Mouse (Mus musculus) embryonic fibroblast, embryonic 13.5 days (primary cell): ENCODE data around the gene Nav3. TPM values are rescaled to one million over a fixed set of nuclear protein-coding genes. Genes with fewer than 3 reads are reported as not detected.

ENCODE experiments used
- H3K27ac ChIP-seq: 2 replicates; pipeline ENCODE4 v1.5.1; 2012; ENCODE audit warnings: low read length, control low read depth, inconsistent platforms; ENCODE audit not compliant: insufficient read depth
- H3K4me1 ChIP-seq: 2 replicates; pipeline ENCODE4 v1.6.1; 2011; ENCODE audit warnings: low read length; ENCODE audit not compliant: control insufficient read depth, insufficient read depth
- H3K4me3 ChIP-seq: 2 replicates; pipeline ENCODE4 v1.5.1; 2011; ENCODE audit warnings: mild to moderate bottlenecking, control low read depth, low read length; ENCODE audit not compliant: insufficient read depth
- CTCF ChIP-seq: IDR thresholded peaks from 2 replicates; pipeline ENCODE4 v1.5.1; 2011; ENCODE audit warnings: mild to moderate bottlenecking, control low read depth, low read length, moderate library complexity, borderline replicate concordance; ENCODE audit not compliant: insufficient read depth
- POLR2A ChIP-seq: IDR thresholded peaks from 2 replicates; pipeline ENCODE4 v1.6.1; 2011; ENCODE audit warnings: low read depth, mild to moderate bottlenecking, control low read depth, low read length, moderate library complexity
- polyA plus RNA-seq: library from polyadenylated mRNA; stranded (reverse); fragments of >200 nt; gene quantifications from 2 replicates; pipeline ENCODE4 v1.2.4, GENCODE M21; 2011; ENCODE audit warnings: low read depth; ENCODE audit not compliant: missing spikeins, insufficient read length

Gene Nav3
- polyA plus RNA-seq, 1 experiment, result 5.2 TPM

GRCm38 (mm10) chr10:110313959-110314358, 142.0 kb downstream of the Nav3 start:
- H3K4me3 ChIP-seq, result no peak overlapping the region
- H3K4me1 ChIP-seq, result no peaks in the 10 kb centered on the region
- H3K27ac ChIP-seq, result no peak overlapping the region
- no peak for TF ChIP-seq CTCF
- no peak for TF ChIP-seq POLR2A

GRCm38 (mm10) chr10:110309511-110309910, 146.5 kb downstream of the Nav3 start:
- no peak overlapping the region for H3K4me3 ChIP-seq
- no peak for TF ChIP-seq CTCF
- no peak for TF ChIP-seq POLR2A

GRCm38 (mm10) chr10:110305609-110306008, 150.4 kb downstream of the Nav3 start:
- Histone ChIP-seq H3K4me3 (no peak overlapping the region), H3K27ac (no peak overlapping the region), H3K4me1 (no peaks in the 10 kb centered on the region)
- TF ChIP-seq POLR2A, result no peak
- no peak for TF ChIP-seq CTCF

More at GRCm38 (mm10) chr10:110309511-110309910, 146.5 kb downstream of the Nav3 start:
- no peaks in the 10 kb centered on the region for H3K4me1 ChIP-seq
- no peak overlapping the region for H3K27ac ChIP-seq

GRCm38 (mm10) chr10:110290016-110290623, 165.9 kb downstream of the Nav3 start:
- Histone ChIP-seq H3K4me3 (no peak overlapping the region), H3K27ac (no peak overlapping the region), H3K4me1 (no peaks in the 10 kb centered on the region)
- TF ChIP-seq CTCF, result no peak
- TF ChIP-seq POLR2A, result no peak

- Histone ChIP-seq H3K4me1 (no peaks in the 10 kb centered on the region), H3K4me3 (no peak overlapping the region), H3K27ac (no peak overlapping the region)
- no peak for TF ChIP-seq CTCF
- TF ChIP-seq POLR2A, result no peak
These were observed 172.1 kb downstream of the Nav3 start for GRCm38 (mm10) chr10:110283879-110284278.

GRCm38 (mm10) chr10:110272818-110273217, 183.2 kb downstream of the Nav3 start:
- Histone ChIP-seq H3K27ac (no peak overlapping the region), H3K4me3 (no peak overlapping the region), H3K4me1 (no peaks in the 10 kb centered on the region)
- TF ChIP-seq CTCF (no peak), POLR2A (no peak)

GRCm38 (mm10) chr10:110270561-110270960, 185.4 kb downstream of the Nav3 start:
- H3K4me1 ChIP-seq, result no peaks in the 10 kb centered on the region
- TF ChIP-seq POLR2A (no peak), CTCF (no peak)
- no peak overlapping the region for H3K27ac ChIP-seq
- no peak overlapping the region for H3K4me3 ChIP-seq

- Histone ChIP-seq H3K27ac (no peak overlapping the region), H3K4me1 (peaks cover 2% of the 10 kb centered on the region; the same call in 1 of the 2 replicates), H3K4me3 (no peak overlapping the region)
- TF ChIP-seq CTCF, result no peak
- TF ChIP-seq POLR2A, result no peak
These were observed 213.9 kb downstream of the Nav3 start for GRCm38 (mm10) chr10:110242128-110242561.

GRCm38 (mm10) chr10:110240667-110241066, 215.3 kb downstream of the Nav3 start:
- TF ChIP-seq POLR2A (no peak), CTCF (no peak)
- Histone ChIP-seq H3K4me1 (peaks cover 2% of the 10 kb centered on the region; the same call in 1 of the 2 replicates), H3K27ac (no peak overlapping the region), H3K4me3 (no peak overlapping the region)

GRCm38 (mm10) chr10:110233307-110233930, 222.6 kb downstream of the Nav3 start:
- TF ChIP-seq POLR2A (no peak), CTCF (no peak)

More at GRCm38 (mm10) chr10:110233307-110233930, 222.6 kb downstream of the Nav3 start:
- Histone ChIP-seq H3K4me3 (no peak overlapping the region), H3K27ac (no peak overlapping the region), H3K4me1 (no peaks in the 10 kb centered on the region)
